Mouse (Mus musculus) effector memory CD4-positive, alpha-beta T cell, adult 7 months (primary cell): ENCODE results near the gene Gm21863. TPM values are rescaled to one million over a fixed set of nuclear protein-coding genes. Genes with fewer than 3 reads are reported as not detected.

ENCODE experiments used
- polyA plus RNA-seq: library from polyadenylated mRNA; unstranded; fragments of 100-300 nt; shearing (Covaris generic); gene quantifications from one replicate; pipeline ENCODE4 v1.2.1, GENCODE M21; 2017

Gm21863 gene
- polyA plus RNA-seq, result not detected

DNA sequence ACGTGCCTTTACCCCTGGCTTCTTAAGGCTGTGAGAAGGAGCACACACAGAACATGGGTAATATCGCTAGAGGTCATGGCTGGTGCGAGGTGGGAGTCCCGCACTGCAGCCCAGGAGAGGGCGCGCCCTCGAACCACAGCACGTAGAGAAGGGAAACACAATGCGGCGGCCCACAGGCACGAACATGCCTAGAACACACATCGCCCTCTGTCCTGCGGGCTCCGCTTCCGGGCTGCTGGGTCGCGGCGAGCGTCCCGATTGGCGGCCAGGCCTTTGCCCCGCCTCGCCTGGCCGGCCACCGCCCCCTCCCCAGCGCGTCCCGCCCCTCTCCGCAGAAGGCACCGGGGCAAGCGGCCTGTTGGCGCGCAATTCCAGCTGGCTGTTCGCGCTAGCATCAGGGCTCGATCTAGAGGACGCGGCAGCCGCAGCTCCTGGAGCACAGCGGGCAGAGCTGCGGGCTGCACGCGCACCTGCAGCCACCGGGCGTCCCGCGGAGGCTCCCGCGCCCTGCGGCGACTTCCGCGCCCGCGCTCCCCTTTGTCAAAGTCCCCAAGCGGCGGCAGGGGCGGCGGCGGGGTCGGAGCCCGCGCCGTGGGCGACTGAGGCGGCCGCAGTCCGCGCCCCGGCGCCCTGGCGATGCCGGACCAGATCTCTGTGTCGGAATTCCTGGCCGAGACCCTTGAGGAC lies at the start of gene Gm21863:
TSS of gene Gm21863 (plus strand) at position 637 of the 687 bp plus-strand sequence.

